In the genomic region with DNA sequence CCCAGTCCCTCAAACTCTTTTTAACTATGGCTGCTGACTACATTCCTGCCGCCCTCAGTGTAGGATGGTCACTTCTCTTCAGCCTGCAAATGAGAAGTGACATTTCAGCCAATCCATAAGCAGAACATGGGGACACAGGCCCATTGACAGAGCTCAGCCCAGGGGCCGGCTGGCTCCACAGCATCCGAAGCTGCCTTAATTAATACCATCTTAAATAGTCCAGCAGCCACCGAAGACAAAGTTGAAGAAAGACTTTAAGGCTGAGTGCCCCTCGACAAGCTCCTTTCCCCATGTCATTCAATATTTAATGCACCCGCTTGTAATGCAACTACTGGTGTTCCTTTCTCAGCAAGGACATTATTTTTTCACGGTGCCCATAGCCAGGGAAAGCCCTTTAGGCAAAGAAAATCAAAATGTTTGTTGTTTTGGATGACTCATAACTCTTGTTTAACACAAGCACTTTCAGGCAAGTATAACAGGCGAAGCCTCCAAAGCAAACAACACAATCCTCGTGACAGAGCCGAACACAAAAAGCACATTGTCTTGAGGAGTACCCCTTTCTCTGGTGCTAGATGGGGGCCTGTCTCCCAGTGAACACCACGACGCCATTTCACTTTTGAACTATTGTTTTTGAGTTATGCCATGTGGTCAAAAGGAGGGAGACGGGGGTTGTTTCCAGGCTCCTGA, we compare ENCODE assay signal across 10 mouse cellular contexts. TPM values are rescaled to one million over a fixed set of nuclear protein-coding genes. Genes with fewer than 3 reads are reported as not detected.
DNase-seq lines count a peak whose midpoint lies in the region; ATAC-seq lines count a peak whose summit lies in the region.
"Had no signal": no experiment of that assay in that cellular context is flagged by ENCODE, and none has a peak within 500 bp of the region (broad histone marks: within the 10 kb centered on the region; RNA-seq: fewer than 3 reads in every experiment).

No protein-coding gene starts in this region.

- DNase-seq in kidney, postnatal 14 days: no peak
- peak; percentile 64 for DNase-seq in embryonic facial prominence, embryonic 10.5 days (ENCODE audit: low spot score)
- DNase-seq in hindbrain, embryonic 11.5 days (ENCODE audit: low spot score): peak; percentile 68
- DNase-seq in adrenal gland, postnatal 10 days: no peak
- no peak for DNase-seq in adrenal gland, adult (ENCODE audit: inconsistent age in 2 of 2, low spot score in 1 of 2)
- DNase-seq: heart, adult 18-20 months had no signal

- H3K27me3 ChIP-seq in kidney, embryonic 15.5 days: peaks cover 88% of the 10 kb centered on the region
- peaks cover 88% of the 10 kb centered on the region for H3K27me3 ChIP-seq in embryonic facial prominence, embryonic 10.5 days (replicated peaks; ENCODE audit: low read depth, poor library complexity, severe bottlenecking)
- peaks cover 30% of the 10 kb centered on the region for H3K27me3 ChIP-seq in hindbrain, embryonic 11.5 days (ENCODE audit: control insufficient read depth, insufficient read depth, low read length)
- H3K27me3 ChIP-seq in midbrain, embryonic 16.5 days (ENCODE audit: control insufficient read depth, insufficient read depth, low read depth, low read length): peaks cover 46% of the 10 kb centered on the region

- 32% methylated on average over 13 of the region's 13 CpGs for WGBS in kidney, embryonic 15.5 days
- 9% methylated on average over 13 of the region's 13 CpGs for WGBS in embryonic facial prominence, embryonic 10.5 days
- WGBS in hindbrain, embryonic 11.5 days: 7% methylated on average over 13 of the region's 13 CpGs
- 6% methylated on average over 13 of the region's 13 CpGs for WGBS in midbrain, embryonic 16.5 days

- H3K4me1 ChIP-seq in kidney, embryonic 15.5 days: peaks cover 26% of the 10 kb centered on the region
- H3K4me1 ChIP-seq in embryonic facial prominence, embryonic 10.5 days: peaks cover 45% of the 10 kb centered on the region
- H3K4me1 ChIP-seq in hindbrain, embryonic 11.5 days (replicated peaks; ENCODE audit: control insufficient read depth, insufficient read depth, low read length): peaks cover 17% of the 10 kb centered on the region
- H3K4me1 ChIP-seq in midbrain, embryonic 16.5 days (ENCODE audit: control insufficient read depth, insufficient read depth, low read length): peaks cover 14% of the 10 kb centered on the region

- peak overlapping the region; percentile 55 for H3K4me2 ChIP-seq in kidney, embryonic 15.5 days
- H3K4me2 ChIP-seq in hindbrain, embryonic 11.5 days (replicated peaks; ENCODE audit: low read depth, low read length): peak overlapping the region; percentile 41
- peak overlapping the region; percentile 39 for H3K4me2 ChIP-seq in midbrain, embryonic 16.5 days (ENCODE audit: low read length)

- no peak overlapping the region for H3K27ac ChIP-seq in kidney, embryonic 15.5 days
- H3K27ac ChIP-seq in embryonic facial prominence, embryonic 10.5 days (replicated peaks): peak overlapping the region; percentile 73
- peak overlapping the region; percentile 92 for H3K27ac ChIP-seq in hindbrain, embryonic 11.5 days (ENCODE audit: low read depth, low read length)
- peak overlapping the region; percentile 56 for H3K27ac ChIP-seq in midbrain, embryonic 16.5 days (ENCODE audit: low read length)

- no peaks in the 10 kb centered on the region for H3K9me3 ChIP-seq in kidney, embryonic 15.5 days (replicated peaks)
- H3K9me3 ChIP-seq in embryonic facial prominence, embryonic 10.5 days: no peaks in the 10 kb centered on the region
- H3K9me3 ChIP-seq in hindbrain, embryonic 11.5 days (ENCODE audit: control insufficient read depth, low read length): no peaks in the 10 kb centered on the region
- no peaks in the 10 kb centered on the region for H3K9me3 ChIP-seq in midbrain, embryonic 16.5 days (replicated peaks; ENCODE audit: control insufficient read depth, low read length, poor library complexity, severe bottlenecking)

- H3K4me3 ChIP-seq in kidney, embryonic 15.5 days (replicated peaks): peak overlapping the region; percentile 30; the same call in 1 of the 2 replicates
- H3K4me3 ChIP-seq in embryonic facial prominence, embryonic 10.5 days: peak overlapping the region; percentile 40
- no peak overlapping the region for H3K4me3 ChIP-seq in hindbrain, embryonic 11.5 days (ENCODE audit: low read depth, low read length)
- H3K4me3 ChIP-seq in midbrain, embryonic 16.5 days (ENCODE audit: low read depth, low read length): no peak overlapping the region

- ATAC-seq in kidney, embryonic 15.5 days (replicated peaks; ENCODE audit: low FRiP score): no peak
- peak; percentile 75 for ATAC-seq in hindbrain, embryonic 11.5 days (ENCODE audit: low FRiP score)
- peak; percentile 25; the same call in 1 of the 2 replicates for ATAC-seq in midbrain, embryonic 16.5 days
- no peak for ATAC-seq in granulocyte monocyte progenitor cell, adult 5-6 weeks (replicated peaks; ENCODE audit: poor library complexity, severe bottlenecking)

- no peak overlapping the region for H3K9ac ChIP-seq in kidney, embryonic 15.5 days
- H3K9ac ChIP-seq in hindbrain, embryonic 11.5 days (ENCODE audit: low read depth, low read length): no peak overlapping the region; the same call in 1 of the 2 replicates
- H3K9ac ChIP-seq in midbrain, embryonic 16.5 days (ENCODE audit: low read depth, low read length): no peak overlapping the region

- no peaks in the 10 kb centered on the region for H3K36me3 ChIP-seq in kidney, embryonic 15.5 days
- no peaks in the 10 kb centered on the region for H3K36me3 ChIP-seq in embryonic facial prominence, embryonic 10.5 days (replicated peaks)
- no peaks in the 10 kb centered on the region for H3K36me3 ChIP-seq in hindbrain, embryonic 11.5 days (ENCODE audit: control insufficient read depth, insufficient read depth, low read length)
- H3K36me3 ChIP-seq in midbrain, embryonic 16.5 days (ENCODE audit: control insufficient read depth, insufficient read depth, low read length): no peaks in the 10 kb centered on the region

RNA-seq across cellular contexts. Expression of a gene that starts 1.9 kb away (rescaled TPM):
- polyA plus RNA-seq in kidney, embryonic 15.5 days (2015; fragmentation: Nextera tagmentation; extraction: Ambion mirVana): 0.10 TPM in 1 of 2 replicates, not detected in the other
- 0.50 and 0.56 TPM in 2 replicates for polyA plus RNA-seq in embryonic facial prominence, embryonic 10.5 days (2016; fragmentation: Nextera tagmentation; extraction: Ambion mirVana)
- polyA plus RNA-seq in hindbrain, embryonic 11.5 days (2014; fragmentation: Nextera tagmentation; extraction: Ambion mirVana): 0.99 and 1.6 TPM in 2 replicates
- 0.82 and 1.4 TPM in 2 replicates for polyA plus RNA-seq in midbrain, embryonic 16.5 days (2015; fragmentation: Nextera tagmentation; extraction: Ambion mirVana)
- total RNA-seq in adrenal gland, postnatal 10 days (2021): not detected
- not detected in 2 replicates for total RNA-seq in granulocyte monocyte progenitor cell, adult 5-6 weeks (2014; fragmentation: Nextera tagmentation)
- not detected in 2 replicates for total RNA-seq in granulocyte monocyte progenitor cell, adult 5-6 weeks (2017)
- total RNA-seq: heart, adult 18-20 months; MEL had no signal

RNA-seq across cellular contexts. Expression of a gene that starts 12.6 kb away (rescaled TPM):
- 0.13 TPM in 1 of 2 replicates, not detected in the other for polyA plus RNA-seq in kidney, embryonic 15.5 days (2015; fragmentation: Nextera tagmentation; extraction: Ambion mirVana)
- polyA plus RNA-seq in embryonic facial prominence, embryonic 10.5 days (2016; fragmentation: Nextera tagmentation; extraction: Ambion mirVana): 6.2 and 6.9 TPM in 2 replicates
- polyA plus RNA-seq in hindbrain, embryonic 11.5 days (2014; fragmentation: Nextera tagmentation; extraction: Ambion mirVana): 19.1 and 20.1 TPM in 2 replicates
- 9.5 and 29.0 TPM in 2 replicates for polyA plus RNA-seq in midbrain, embryonic 16.5 days (2015; fragmentation: Nextera tagmentation; extraction: Ambion mirVana)
- not detected for total RNA-seq in adrenal gland, postnatal 10 days (2021)
- not detected in 2 replicates for total RNA-seq in granulocyte monocyte progenitor cell, adult 5-6 weeks (2014; fragmentation: Nextera tagmentation)
- total RNA-seq in granulocyte monocyte progenitor cell, adult 5-6 weeks (2017): not detected in 2 replicates
- total RNA-seq: heart, adult 18-20 months had no signal

RNA-seq across cellular contexts. Expression of a gene that starts 22.4 kb away (rescaled TPM):
- polyA plus RNA-seq in kidney, embryonic 15.5 days (2015; fragmentation: Nextera tagmentation; extraction: Ambion mirVana): not detected in 2 replicates
- polyA plus RNA-seq in embryonic facial prominence, embryonic 10.5 days (2016; fragmentation: Nextera tagmentation; extraction: Ambion mirVana): 2.2 and 2.4 TPM in 2 replicates
- 9.5 and 11.2 TPM in 2 replicates for polyA plus RNA-seq in hindbrain, embryonic 11.5 days (2014; fragmentation: Nextera tagmentation; extraction: Ambion mirVana)
- polyA plus RNA-seq in midbrain, embryonic 16.5 days (2015; fragmentation: Nextera tagmentation; extraction: Ambion mirVana): 6.3 and 15.2 TPM in 2 replicates
- total RNA-seq in adrenal gland, postnatal 10 days (2021): under 1 TPM; 0.15 to 0.21 TPM
- total RNA-seq in granulocyte monocyte progenitor cell, adult 5-6 weeks (2014; fragmentation: Nextera tagmentation): not detected in 2 replicates
- not detected in 2 replicates for total RNA-seq in granulocyte monocyte progenitor cell, adult 5-6 weeks (2017)
- total RNA-seq: heart, adult 18-20 months; MEL had no signal

RNA-seq across cellular contexts. Expression of a gene that starts 37.5 kb away (rescaled TPM):
- not detected in 2 replicates for polyA plus RNA-seq in kidney, embryonic 15.5 days (2015; fragmentation: Nextera tagmentation; extraction: Ambion mirVana)
- 0.31 TPM in 1 of 2 replicates, not detected in the other for polyA plus RNA-seq in embryonic facial prominence, embryonic 10.5 days (2016; fragmentation: Nextera tagmentation; extraction: Ambion mirVana)
- 0.35 and 0.76 TPM in 2 replicates for polyA plus RNA-seq in hindbrain, embryonic 11.5 days (2014; fragmentation: Nextera tagmentation; extraction: Ambion mirVana)
- polyA plus RNA-seq in midbrain, embryonic 16.5 days (2015; fragmentation: Nextera tagmentation; extraction: Ambion mirVana): 0.19 and 0.93 TPM in 2 replicates
- total RNA-seq in adrenal gland, postnatal 10 days (2021): not detected
- total RNA-seq in granulocyte monocyte progenitor cell, adult 5-6 weeks (2014; fragmentation: Nextera tagmentation): not detected in 2 replicates
- not detected in 2 replicates for total RNA-seq in granulocyte monocyte progenitor cell, adult 5-6 weeks (2017)
- total RNA-seq: heart, adult 18-20 months; MEL had no signal

Comparison
In these comparisons a context has a peak if more than half of its experiments do, and no peak if none do; other contexts are left out.
1. ATAC-seq: peak in hindbrain, embryonic 11.5 days (single experiment) and midbrain, embryonic 16.5 days (single experiment); none in kidney, embryonic 15.5 days (single experiment) and granulocyte monocyte progenitor cell, adult 5-6 weeks (single experiment).
2. H3K4me3 ChIP-seq: peak in kidney, embryonic 15.5 days (single experiment) and embryonic facial prominence, embryonic 10.5 days (single experiment); none in hindbrain, embryonic 11.5 days (single experiment) and midbrain, embryonic 16.5 days (single experiment).
3. DNase-seq: peak in embryonic facial prominence, embryonic 10.5 days (single experiment) and hindbrain, embryonic 11.5 days (single experiment); none in kidney, postnatal 14 days (single experiment), adrenal gland, postnatal 10 days (single experiment) and adrenal gland, adult (0 of 2).
4. Peak in every context shown above with its lines, with median percentiles within 50 percentile points of each other: H3K4me2 ChIP-seq.